Mouse (Mus musculus) limb, embryonic 11.5 days (tissue): Measurements from ENCODE around the gene Fam222a. TPM values are rescaled to one million over a fixed set of nuclear protein-coding genes. Genes with fewer than 3 reads are reported as not detected.

Experiments used
- ATAC-seq: fragments of 200-750 bp; cut with Nextera tagmentation; 2 replicates; pipeline ENCODE4 v1.8.0; 2017; ENCODE audit warnings: low read depth; ENCODE audit not compliant: insufficient number of reproducible peaks, low FRiP score, low TSS enrichment
- DNase-seq: peaks from one replicate; pipeline ENCODE4 v3.0.0-alpha.2; 2015; ENCODE audit warnings: low spot score
- H3K27ac ChIP-seq: fragments of 300-500 bp; sonication (generic); replicated peaks from 2 replicates; pipeline ENCODE4 v1.5.1; 2014; ENCODE audit warnings: low read depth, mild to moderate bottlenecking, low read length
- H3K27me3 ChIP-seq: fragments of 300-500 bp; sonication (generic); 2 replicates; pipeline ENCODE4 v1.6.1; 2014; ENCODE audit warnings: mild to moderate bottlenecking, low read length, mixed read lengths; ENCODE audit not compliant: control insufficient read depth, insufficient read depth
- H3K36me3 ChIP-seq: fragments of 300-500 bp; sonication (generic); 2 replicates; pipeline ENCODE4 v1.6.1; 2014; ENCODE audit warnings: mild to moderate bottlenecking, low read length, moderate library complexity, mixed read lengths; ENCODE audit not compliant: control insufficient read depth, insufficient read depth
- H3K4me1 ChIP-seq: fragments of 300-500 bp; sonication (generic); 2 replicates; pipeline ENCODE4 v1.6.1; 2014; ENCODE audit warnings: low read length, mixed read lengths; ENCODE audit not compliant: control insufficient read depth, insufficient read depth
- H3K4me2 ChIP-seq: fragments of 300-500 bp; sonication (generic); 2 replicates; pipeline ENCODE4 v1.6.1; 2014; ENCODE audit warnings: low read depth, mild to moderate bottlenecking, moderate library complexity; ENCODE audit not compliant: severe bottlenecking
- H3K4me3 ChIP-seq: fragments of 300-500 bp; sonication (generic); 2 replicates; pipeline ENCODE4 v1.5.1; 2014; ENCODE audit warnings: low read depth, low read length
- H3K9ac ChIP-seq: fragments of 300-500 bp; sonication (generic); 2 replicates; pipeline ENCODE4 v1.6.1; 2014; ENCODE audit warnings: mild to moderate bottlenecking, low read length
- H3K9me3 ChIP-seq: fragments of 300-500 bp; sonication (generic); 2 replicates; pipeline ENCODE4 v1.6.1; 2016; ENCODE audit warnings: low read length; ENCODE audit not compliant: control insufficient read depth
- WGBS: fragments of 180-500 bp; shearing (Covaris S2); extraction: QIAGEN DNeasy Blood & Tissue Kit; methylation state at CpG from one replicate; pipeline ENCODE4 v1.1.7; 2014; 5-methylcytosine and 5-hydroxymethylcytosine counted together
- polyA plus RNA-seq: library from polyadenylated mRNA; unstranded; fragments of >200 nt; fragmentation: Nextera tagmentation; extraction: Ambion mirVana; gene quantifications from 2 replicates; pipeline ENCODE4 v1.2.1, GENCODE M21; 2014

Gene Fam222a
- polyA plus RNA-seq, 1 experiment from 2014 or later, result 2.5 TPM

GRCm38 (mm10) chr5:114583046-114583445, 15.2 kb downstream of the Fam222a start:
- Histone ChIP-seq H3K27me3 (no peaks in the 10 kb centered on the region), H3K9me3 (no peaks in the 10 kb centered on the region)
- no peak for ATAC-seq

GRCm38 (mm10) chr5:114583490-114584175, 15.8 kb downstream of the Fam222a start:
- Histone ChIP-seq H3K4me3 (no peak overlapping the region), H3K9ac (no peak overlapping the region), H3K4me1 (peaks cover 12% of the 10 kb centered on the region), H3K9me3 (no peaks in the 10 kb centered on the region), H3K4me2 (no peak overlapping the region), H3K27ac (no peak overlapping the region), H3K36me3 (no peaks in the 10 kb centered on the region), H3K27me3 (no peaks in the 10 kb centered on the region)
- 73% methylated on average over 12 of the region's 12 CpGs for WGBS
- DNase-seq (no peak), ATAC-seq (no peak)

More at GRCm38 (mm10) chr5:114583046-114583445, 15.2 kb downstream of the Fam222a start:
- no peak overlapping the region for H3K27ac ChIP-seq
- no peak overlapping the region for H3K9ac ChIP-seq
- 79% methylated on average over 3 of the region's 3 CpGs for WGBS
- no peak overlapping the region for H3K4me3 ChIP-seq
- H3K4me1 ChIP-seq, result peaks cover 12% of the 10 kb centered on the region
- DNase-seq, result no peak
- H3K36me3 ChIP-seq, result no peaks in the 10 kb centered on the region
- H3K4me2 ChIP-seq, result no peak overlapping the region

- peaks cover 20% of the 10 kb centered on the region for H3K4me1 ChIP-seq
- DNase-seq, result no peak
- no peaks in the 10 kb centered on the region for H3K27me3 ChIP-seq
- no peak overlapping the region for H3K9ac ChIP-seq
- no peaks in the 10 kb centered on the region for H3K36me3 ChIP-seq
- WGBS, result 62% methylated on average over 14 of the region's 14 CpGs
- H3K4me3 ChIP-seq, result no peak overlapping the region
- H3K27ac ChIP-seq, result no peak overlapping the region
- no peak for ATAC-seq
- no peak overlapping the region for H3K4me2 ChIP-seq
- H3K9me3 ChIP-seq, result no peaks in the 10 kb centered on the region
These were observed 16.7 kb downstream of the Fam222a start for GRCm38 (mm10) chr5:114584293-114585104.

- no peak for ATAC-seq
- Histone ChIP-seq H3K36me3 (no peaks in the 10 kb centered on the region), H3K4me3 (no peak overlapping the region), H3K4me2 (no peak overlapping the region), H3K27ac (no peak overlapping the region), H3K4me1 (peaks cover 22% of the 10 kb centered on the region), H3K9me3 (no peaks in the 10 kb centered on the region), H3K27me3 (no peaks in the 10 kb centered on the region), H3K9ac (peak overlapping the region; percentile 17; the same call in 1 of the 2 replicates)
- no peak for DNase-seq
- 15% methylated on average over 5 of the region's 5 CpGs for WGBS
These were observed 17.9 kb downstream of the Fam222a start for GRCm38 (mm10) chr5:114585682-114586081.

- no peak overlapping the region for H3K9ac ChIP-seq
These were observed 20.1 kb downstream of the Fam222a start for GRCm38 (mm10) chr5:114587908-114588307.

GRCm38 (mm10) chr5:114588416-114588815, 20.6 kb downstream of the Fam222a start:
- Histone ChIP-seq H3K4me3 (no peak overlapping the region), H3K27ac (no peak overlapping the region), H3K4me2 (no peak overlapping the region), H3K9ac (no peak overlapping the region), H3K9me3 (no peaks in the 10 kb centered on the region), H3K4me1 (peaks cover 37% of the 10 kb centered on the region), H3K36me3 (no peaks in the 10 kb centered on the region), H3K27me3 (no peaks in the 10 kb centered on the region)
- DNase-seq (no peak), ATAC-seq (no peak)
- 56% methylated on average over 10 of the region's 10 CpGs for WGBS

More at GRCm38 (mm10) chr5:114587908-114588307, 20.1 kb downstream of the Fam222a start:
- Histone ChIP-seq H3K4me1 (peaks cover 32% of the 10 kb centered on the region), H3K27ac (no peak overlapping the region), H3K4me2 (no peak overlapping the region), H3K27me3 (no peaks in the 10 kb centered on the region), H3K4me3 (no peak overlapping the region), H3K9me3 (no peaks in the 10 kb centered on the region), H3K36me3 (no peaks in the 10 kb centered on the region)
- DNase-seq (peak; percentile 91), ATAC-seq (no peak)
- WGBS, result 36% methylated on average over 9 of the region's 9 CpGs

- H3K36me3 ChIP-seq, result no peaks in the 10 kb centered on the region
- H3K27ac ChIP-seq, result no peak overlapping the region
- no peak for DNase-seq
- 31% methylated on average over 6 of the region's 6 CpGs for WGBS
- no peak for ATAC-seq
- H3K4me1 ChIP-seq, result peaks cover 43% of the 10 kb centered on the region
- H3K4me3 ChIP-seq, result no peak overlapping the region
- no peak overlapping the region for H3K4me2 ChIP-seq
- no peaks in the 10 kb centered on the region for H3K9me3 ChIP-seq
- no peaks in the 10 kb centered on the region for H3K27me3 ChIP-seq
- H3K9ac ChIP-seq, result no peak overlapping the region
These were observed 21.2 kb downstream of the Fam222a start for GRCm38 (mm10) chr5:114589026-114589425.

- WGBS, result 32% methylated on average over 2 of the region's 2 CpGs
- Histone ChIP-seq H3K27ac (no peak overlapping the region), H3K4me2 (no peak overlapping the region), H3K27me3 (no peaks in the 10 kb centered on the region), H3K9me3 (no peaks in the 10 kb centered on the region), H3K4me3 (no peak overlapping the region), H3K9ac (no peak overlapping the region), H3K4me1 (peaks cover 47% of the 10 kb centered on the region), H3K36me3 (no peaks in the 10 kb centered on the region)
- no peak for DNase-seq
- ATAC-seq, result no peak
These were observed 21.6 kb downstream of the Fam222a start for GRCm38 (mm10) chr5:114589454-114589853.
